Mouse (Mus musculus): ENCODE data around the gene Fam214b.

DNA sequence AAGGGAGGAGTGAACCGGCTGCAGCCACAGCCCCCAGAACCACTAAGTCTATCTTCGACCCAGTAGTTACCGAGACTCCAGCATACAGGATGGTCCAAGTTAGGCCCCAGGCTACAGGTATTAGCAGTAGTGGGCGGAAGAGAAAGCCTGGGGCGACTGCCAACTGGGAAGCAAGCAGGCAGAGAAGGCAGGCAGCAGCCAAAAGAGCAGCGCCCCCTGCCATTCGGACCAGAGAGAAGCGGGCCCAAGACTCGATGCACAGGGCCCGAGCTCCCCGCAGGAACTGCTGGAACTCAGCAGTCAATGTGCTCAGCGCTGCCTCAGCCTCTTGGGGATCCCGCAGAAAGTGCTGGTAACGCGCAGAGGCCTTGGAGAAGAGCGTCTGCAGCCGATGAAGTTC is 24.7 kb downstream of the Fam214b start:
- TF ChIP-seq CTCF (IDR thresholded peaks at IDR 0.05; ENCODE audit: low read depth, low read length) (no peak), POLR2A (IDR thresholded peaks at IDR 0.05; ENCODE audit: borderline replicate concordance, low read depth, low read length) (no peak)

Data from bone marrow macrophage, adult 2 months (primary cell).